Mouse (Mus musculus) cerebellum, postnatal 36 days (tissue): ENCODE data around the gene Ckap5.

Source experiments
- DNase-seq, 2 experiments: peaks; one replicate each; pipeline ENCODE4 v3.0.0; 2021 to 2022; ENCODE audit warnings: mixed read lengths in 2 of 2

Ckap5 gene

GRCm38 (mm10) chr2:91628171-91628570 lies 101.6 kb downstream of the Ckap5 start:
- no peak for DNase-seq

GRCm38 (mm10) chr2:91629682-91630081 lies 103.1 kb downstream of the Ckap5 start:
- no peak for DNase-seq

GRCm38 (mm10) chr2:91630384-91630783 lies 103.8 kb downstream of the Ckap5 start:
- no peak for DNase-seq

- DNase-seq: no peak
Observed at GRCm38 (mm10) chr2:91631826-91632225, 105.3 kb downstream of the Ckap5 start.

- no peak for DNase-seq
Observed at GRCm38 (mm10) chr2:91632316-91632715, 105.8 kb downstream of the Ckap5 start.

- no peak for DNase-seq
Observed at GRCm38 (mm10) chr2:91633334-91633977, 106.9 kb downstream of the Ckap5 start.

- peak; percentile 43 to 57 for DNase-seq
Observed at GRCm38 (mm10) chr2:91634841-91635240, 108.3 kb downstream of the Ckap5 start.

GRCm38 (mm10) chr2:91635486-91635885 lies 108.9 kb downstream of the Ckap5 start:
- DNase-seq: no peak

GRCm38 (mm10) chr2:91636229-91636628 lies 109.7 kb downstream of the Ckap5 start, which contains the start of gene F2:
Gene F2, minus strand, starts transcription at chr2:91636414.
- DNase-seq: no peak

GRCm38 (mm10) chr2:91636727-91637338 lies 110.3 kb downstream of the Ckap5 start:
- no peak for DNase-seq

GRCm38 (mm10) chr2:91638931-91639330 lies 112.4 kb downstream of the Ckap5 start:
- no peak for DNase-seq

GRCm38 (mm10) chr2:91642825-91643415 lies 116.4 kb downstream of the Ckap5 start:
- no peak for DNase-seq

GRCm38 (mm10) chr2:91644021-91644420 lies 117.5 kb downstream of the Ckap5 start:
- DNase-seq: no peak

- DNase-seq: no peak
Observed at GRCm38 (mm10) chr2:91645354-91645753, 118.8 kb downstream of the Ckap5 start.

- DNase-seq: no peak
Observed at GRCm38 (mm10) chr2:91645811-91646210, 119.2 kb downstream of the Ckap5 start.

- DNase-seq: peak; percentile 64 to 67
Observed at GRCm38 (mm10) chr2:91646733-91647132, 120.2 kb downstream of the Ckap5 start.

GRCm38 (mm10) chr2:91649152-91649551 lies 122.6 kb downstream of the Ckap5 start:
- DNase-seq: no peak

GRCm38 (mm10) chr2:91649553-91650359 lies 123.2 kb downstream of the Ckap5 start, which contains the start of the genes Zfp408 and Arhgap1:
Gene Zfp408, minus strand, starts transcription at chr2:91649791.
Gene Arhgap1, plus strand, starts transcription at chr2:91649860.
- peak; percentile 97 to 99 for DNase-seq

GRCm38 (mm10) chr2:91650360-91650995 lies 123.9 kb downstream of the Ckap5 start:
- no peak for DNase-seq

- DNase-seq: no peak
Observed at GRCm38 (mm10) chr2:91651458-91652258, 125.1 kb downstream of the Ckap5 start.

- no peak for DNase-seq
Observed at GRCm38 (mm10) chr2:91652863-91653262, 126.3 kb downstream of the Ckap5 start.

- DNase-seq: no peak
Observed at GRCm38 (mm10) chr2:91655388-91655787, 128.8 kb downstream of the Ckap5 start.
